Mouse (Mus musculus): ENCODE results near the gene Map4k1.

DNA sequence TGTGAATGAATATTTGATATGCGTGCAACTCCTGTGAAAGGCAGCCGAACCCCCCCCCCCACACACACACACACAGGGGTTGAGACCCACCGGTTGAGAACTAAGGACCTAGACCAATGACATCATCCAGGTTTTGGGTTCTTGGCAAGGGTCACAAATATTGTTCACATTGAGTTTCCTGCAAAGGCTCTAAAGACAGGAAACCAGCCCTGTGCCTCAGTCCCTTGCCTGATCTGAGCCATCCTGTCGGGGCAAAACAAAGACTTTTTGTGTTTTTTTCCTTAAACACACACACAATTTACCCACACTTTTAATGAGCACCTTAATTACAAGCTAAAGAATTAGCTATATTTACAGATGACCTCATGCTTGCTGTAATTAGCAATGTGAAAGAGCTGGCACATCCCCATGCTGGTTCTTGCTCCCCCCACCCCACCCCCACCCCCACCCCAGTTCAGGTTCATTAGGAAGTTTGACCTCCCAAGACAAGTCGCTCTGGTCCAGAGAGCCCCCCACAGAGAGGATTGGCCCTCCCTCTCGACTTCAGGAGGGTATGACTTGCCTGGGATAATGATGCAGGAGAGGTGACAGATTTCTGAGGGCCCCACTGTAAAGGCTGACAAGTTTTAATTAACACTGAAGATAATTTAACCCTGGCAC, 37.0 kb upstream of the Map4k1 start:
- TF ChIP-seq CTCF (IDR thresholded peaks at IDR 0.05; ENCODE audit: control insufficient read depth, insufficient read depth, insufficient replicate concordance, low read depth, low read length) (no peak), POLR2A (IDR thresholded peaks at IDR 0.05; ENCODE audit: control insufficient read depth, low read depth, low read length) (no peak)

Data from testis, adult 2 months (tissue).